Mouse (Mus musculus) intestine, embryonic 15.5 days (tissue): ENCODE results near the gene Slc22a5. TPM values are rescaled to one million over a fixed set of nuclear protein-coding genes. Genes with fewer than 3 reads are reported as not detected.

Experiments
- ATAC-seq: fragments of 200-750 bp; cut with Nextera tagmentation; 2 replicates; pipeline ENCODE4 v1.8.0; 2017; ENCODE audit warnings: moderate TSS enrichment, moderate library complexity
- H3K27ac ChIP-seq: fragments of 300-500 bp; sonication (generic); 2 replicates; pipeline ENCODE4 v1.5.1; 2015; ENCODE audit warnings: mild to moderate bottlenecking, inconsistent platforms
- H3K27me3 ChIP-seq: fragments of 300-500 bp; sonication (generic); replicated peaks from 2 replicates; pipeline ENCODE4 v1.6.1; 2015; ENCODE audit warnings: inconsistent platforms
- H3K36me3 ChIP-seq: fragments of 300-500 bp; sonication (generic); 2 replicates; pipeline ENCODE4 v1.6.1; 2015; ENCODE audit warnings: inconsistent platforms
- H3K4me1 ChIP-seq: fragments of 300-500 bp; sonication (generic); replicated peaks from 2 replicates; pipeline ENCODE4 v1.6.1; 2015; ENCODE audit warnings: inconsistent platforms
- H3K4me2 ChIP-seq: fragments of 300-500 bp; sonication (generic); replicated peaks from 2 replicates; pipeline ENCODE4 v1.6.1; 2015; ENCODE audit warnings: mild to moderate bottlenecking, inconsistent platforms
- H3K4me3 ChIP-seq: fragments of 300-500 bp; sonication (generic); replicated peaks from 2 replicates; pipeline ENCODE4 v1.5.1; 2015; ENCODE audit warnings: inconsistent platforms
- H3K9ac ChIP-seq: fragments of 300-500 bp; sonication (generic); 2 replicates; pipeline ENCODE4 v1.6.1; 2015; ENCODE audit warnings: inconsistent platforms
- H3K9me3 ChIP-seq: fragments of 300-500 bp; sonication (generic); 2 replicates; pipeline ENCODE4 v1.6.1; 2016; ENCODE audit warnings: inconsistent platforms
- WGBS: fragments of 180-500 bp; shearing (Covaris S2); methylation state at CpG from one replicate; pipeline ENCODE4 v1.1.7; 2015; 5-methylcytosine and 5-hydroxymethylcytosine counted together
- polyA plus RNA-seq: library from polyadenylated mRNA; unstranded; fragments of >200 nt; fragmentation: Nextera tagmentation; extraction: Ambion mirVana; gene quantifications from 2 replicates; pipeline ENCODE4 v1.2.1, GENCODE M21; 2015

The Slc22a5 gene
- polyA plus RNA-seq, 1 experiment from 2014 or later = 10.5 TPM

DNA sequence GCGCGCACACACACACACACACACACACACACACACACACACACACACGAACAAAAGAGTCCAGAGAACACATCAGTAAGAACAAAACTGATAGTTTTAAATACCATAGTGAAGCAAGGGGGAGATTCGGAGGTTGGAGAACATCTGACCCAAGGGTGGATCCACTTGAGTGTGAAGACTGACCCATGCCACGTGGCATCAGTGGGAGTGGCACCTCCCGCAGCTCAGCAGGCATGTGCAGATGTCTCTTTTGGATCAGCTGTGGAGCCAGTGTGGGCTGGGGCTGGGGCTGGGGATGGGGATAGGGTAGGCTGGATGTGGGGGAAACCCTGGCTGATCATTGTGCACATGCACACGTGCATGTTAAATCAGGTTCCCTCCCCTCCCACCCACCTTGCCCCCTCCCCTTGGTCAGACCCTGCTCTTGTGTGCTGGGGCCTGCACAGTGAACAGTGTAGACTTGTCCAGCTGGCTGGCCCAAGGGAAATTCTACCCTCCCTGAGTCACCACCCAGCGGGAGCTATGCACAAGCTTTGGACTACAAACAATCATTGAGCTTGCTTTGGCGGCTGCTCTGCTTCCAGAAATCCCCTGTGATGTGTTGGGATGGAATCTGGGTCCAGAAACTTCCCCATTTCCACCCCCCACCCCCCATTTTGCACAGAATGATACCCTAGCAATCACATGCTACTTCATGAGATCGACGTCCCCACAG is 70.1 kb downstream of the Slc22a5 start:
- no peak overlapping the region for H3K9ac ChIP-seq
- no peaks in the 10 kb centered on the region for H3K36me3 ChIP-seq
- no peak overlapping the region for H3K4me2 ChIP-seq
- no peak overlapping the region for H3K4me3 ChIP-seq
- H3K27me3 ChIP-seq = no peaks in the 10 kb centered on the region
- 79% methylated on average over 11 of the region's 11 CpGs for WGBS
- ATAC-seq = no peak
- H3K27ac ChIP-seq = no peak overlapping the region
- H3K9me3 ChIP-seq = no peaks in the 10 kb centered on the region
- no peaks in the 10 kb centered on the region for H3K4me1 ChIP-seq

DNA sequence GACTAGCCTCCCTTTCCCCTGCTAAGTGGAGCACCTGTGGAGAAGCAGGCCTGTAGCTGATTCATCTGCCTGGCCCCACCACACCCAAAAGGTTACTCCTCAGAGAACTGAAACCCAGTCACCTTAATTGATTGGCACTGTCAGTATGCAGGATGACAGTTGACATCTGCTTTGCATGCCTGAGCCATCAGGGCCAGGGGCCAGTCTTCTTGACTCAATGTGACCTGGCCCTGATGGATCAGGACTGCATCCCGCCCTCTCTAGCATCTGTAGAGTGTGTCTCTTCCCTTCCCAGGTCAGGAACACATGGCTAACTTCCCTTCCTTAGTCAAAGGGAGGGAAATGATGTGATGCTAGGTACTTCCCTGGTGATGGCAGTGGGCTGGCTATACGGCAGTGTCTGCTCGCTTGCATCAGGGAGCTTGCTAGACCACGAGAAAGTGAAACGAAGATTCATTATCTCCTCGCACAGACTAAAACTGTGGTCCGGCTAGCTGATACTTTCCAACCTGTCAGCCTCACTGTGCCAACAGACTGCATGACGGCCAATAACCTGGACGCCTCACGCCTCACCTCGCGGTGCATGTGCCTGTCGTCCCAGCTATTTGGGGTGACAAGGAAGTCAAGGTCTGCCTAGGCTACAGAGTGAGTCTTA is 70.8 kb downstream of the Slc22a5 start:
- Histone ChIP-seq H3K27ac (no peak overlapping the region), H3K4me2 (no peak overlapping the region), H3K27me3 (no peaks in the 10 kb centered on the region), H3K4me3 (no peak overlapping the region), H3K4me1 (no peaks in the 10 kb centered on the region), H3K9ac (no peak overlapping the region), H3K36me3 (no peaks in the 10 kb centered on the region), H3K9me3 (no peaks in the 10 kb centered on the region)
- ATAC-seq = no peak
- 79% methylated on average over 13 of the region's 13 CpGs for WGBS

DNA sequence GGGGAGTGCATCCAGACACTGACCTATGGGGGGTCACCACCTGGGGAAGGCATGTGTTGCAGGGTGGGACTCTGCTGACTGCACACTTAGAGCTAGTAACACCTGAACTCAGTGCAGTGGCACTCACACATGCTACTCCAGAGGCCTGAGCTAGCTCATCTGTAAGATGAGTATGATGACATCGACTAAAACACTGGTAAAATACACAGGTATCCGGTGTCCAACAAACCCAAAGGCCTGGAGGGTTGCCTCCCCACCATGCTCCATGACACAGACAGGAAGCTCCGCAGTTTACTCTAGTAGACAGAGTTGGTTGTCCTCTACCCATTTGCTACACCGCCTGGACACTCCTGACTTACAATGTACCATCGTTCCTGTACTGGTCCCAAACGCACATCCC is 71.9 kb downstream of the Slc22a5 start:
- WGBS = 96% methylated on average over 6 of the region's 6 CpGs
- ATAC-seq = no peak

DNA sequence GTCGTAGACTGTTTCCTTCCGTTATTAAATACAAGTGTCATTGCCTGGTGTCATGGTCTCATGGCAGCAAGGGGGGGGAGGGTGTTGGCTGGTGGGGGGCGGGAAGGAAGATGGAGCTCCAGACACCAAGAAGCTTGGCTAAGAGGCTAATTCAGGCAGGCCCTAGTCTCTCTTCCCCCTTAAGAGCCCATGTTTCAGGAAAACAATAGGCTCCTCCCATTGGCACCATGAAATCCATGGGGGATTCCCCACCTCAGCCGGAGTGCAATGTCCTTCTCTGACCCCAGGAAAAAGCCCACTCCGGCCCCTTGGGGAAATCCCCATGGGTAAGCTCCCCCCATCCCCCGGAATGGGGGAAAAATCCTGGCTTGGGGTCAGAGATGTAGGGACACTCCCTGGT is 72.7 kb downstream of the Slc22a5 start:
- 56% methylated on average over 6 of the region's 6 CpGs for WGBS
- H3K36me3 ChIP-seq = no peaks in the 10 kb centered on the region
- H3K4me1 ChIP-seq = no peaks in the 10 kb centered on the region
- H3K9me3 ChIP-seq = no peaks in the 10 kb centered on the region
- H3K27me3 ChIP-seq = no peaks in the 10 kb centered on the region
- no peak overlapping the region for H3K4me2 ChIP-seq
- H3K4me3 ChIP-seq = no peak overlapping the region
- no peak overlapping the region for H3K27ac ChIP-seq
- no peak overlapping the region for H3K9ac ChIP-seq
- no peak for ATAC-seq

More for the DNA sequence above, 71.9 kb downstream of the Slc22a5 start:
- no peaks in the 10 kb centered on the region for H3K27me3 ChIP-seq
- no peak overlapping the region for H3K4me3 ChIP-seq
- H3K36me3 ChIP-seq = no peaks in the 10 kb centered on the region
- no peaks in the 10 kb centered on the region for H3K4me1 ChIP-seq
- H3K9me3 ChIP-seq = no peaks in the 10 kb centered on the region
- H3K4me2 ChIP-seq = no peak overlapping the region
- H3K27ac ChIP-seq = no peak overlapping the region
- H3K9ac ChIP-seq = no peak overlapping the region

DNA sequence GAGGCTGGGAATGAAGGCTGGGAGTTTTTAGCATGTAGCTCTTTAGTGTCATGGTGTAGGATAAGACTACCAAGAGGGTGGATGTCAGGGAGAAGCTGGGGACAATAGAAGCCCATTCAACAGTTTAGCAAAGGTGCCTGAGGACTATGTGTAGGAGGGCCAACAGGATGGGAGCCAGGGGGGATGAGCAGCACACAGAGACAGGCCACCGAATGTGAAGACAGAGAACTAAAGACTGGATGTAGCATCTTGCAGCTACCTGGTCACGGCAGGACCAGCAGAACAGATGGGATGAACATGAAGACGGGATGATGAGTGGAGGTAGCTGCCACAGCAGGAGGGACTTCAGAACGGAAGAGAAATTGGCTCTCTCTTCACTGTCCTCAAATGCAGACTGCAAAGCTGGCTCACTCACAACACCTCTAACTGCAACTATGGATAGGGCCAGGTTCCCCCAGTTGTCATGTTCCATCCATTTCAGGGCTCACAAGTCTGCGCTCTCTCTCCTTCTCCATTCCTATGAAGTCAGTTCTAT is 74.6 kb downstream of the Slc22a5 start:
- no peaks in the 10 kb centered on the region for H3K4me1 ChIP-seq
- no peaks in the 10 kb centered on the region for H3K27me3 ChIP-seq
- 94% methylated on average over 5 of the region's 5 CpGs for WGBS
- no peaks in the 10 kb centered on the region for H3K36me3 ChIP-seq
- ATAC-seq = no peak
- H3K4me3 ChIP-seq = no peak overlapping the region
- no peak overlapping the region for H3K4me2 ChIP-seq
- H3K9ac ChIP-seq = no peak overlapping the region
- H3K9me3 ChIP-seq = no peaks in the 10 kb centered on the region
- no peak overlapping the region for H3K27ac ChIP-seq

DNA sequence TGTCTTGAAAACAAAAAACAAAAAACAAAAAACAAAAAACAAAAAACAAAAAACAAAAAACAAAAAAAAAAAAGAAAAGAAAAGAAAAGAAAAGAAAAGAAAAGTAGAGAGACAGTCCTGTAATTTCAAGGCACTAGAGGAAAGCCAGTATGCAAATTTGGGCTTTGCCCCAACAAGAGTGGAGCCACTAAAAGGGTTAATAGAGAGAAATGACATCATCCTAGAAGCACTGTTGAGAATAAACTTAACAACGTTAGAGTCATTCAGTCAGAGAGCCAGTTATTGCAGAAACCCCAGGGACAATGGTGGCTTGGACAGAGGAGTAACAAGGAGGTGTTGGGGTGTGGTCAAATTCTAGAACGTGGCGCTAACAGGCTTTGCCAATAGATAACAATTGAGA is 76.7 kb downstream of the Slc22a5 start:
- Histone ChIP-seq H3K4me2 (no peak overlapping the region), H3K36me3 (no peaks in the 10 kb centered on the region), H3K27me3 (no peaks in the 10 kb centered on the region), H3K9ac (no peak overlapping the region), H3K4me3 (no peak overlapping the region), H3K4me1 (peaks cover 7% of the 10 kb centered on the region), H3K9me3 (no peaks in the 10 kb centered on the region), H3K27ac (no peak overlapping the region)
- 51% methylated on average over 3 of the region's 3 CpGs for WGBS
- no peak for ATAC-seq

Other genes starting within 250 kb of the Slc22a5 start
- gene Rad50, start 184.3 kb downstream of the Slc22a5 start, polyA plus RNA-seq = 30.9 and 35.4 TPM in 2 replicates
- not detected in 2 replicates for gene Il5, start 170.9 kb downstream of the Slc22a5 start, polyA plus RNA-seq
- gene Irf1, start 121.6 kb downstream of the Slc22a5 start, polyA plus RNA-seq = 43.5 and 45.9 TPM in 2 replicates
- gene Gm17334, start 118.5 kb downstream of the Slc22a5 start, polyA plus RNA-seq = 0.26 and 0.32 TPM in 2 replicates
- gene Gm12216, start 32.4 kb downstream of the Slc22a5 start, polyA plus RNA-seq = 1.2 and 1.7 TPM in 2 replicates
- 6.6 and 8.0 TPM in 2 replicates for gene Slc22a21, start 88.7 kb upstream of the Slc22a5 start, polyA plus RNA-seq
- gene Slc22a4, start 136.4 kb upstream of the Slc22a5 start, polyA plus RNA-seq = 0.72 and 1.4 TPM in 2 replicates
- 35.9 and 42.1 TPM in 2 replicates for gene Pdlim4, start 177.4 kb upstream of the Slc22a5 start, polyA plus RNA-seq
- 41.8 and 44.8 TPM in 2 replicates for gene P4ha2, start 208.4 kb upstream of the Slc22a5 start, polyA plus RNA-seq